Mouse (Mus musculus): ENCODE measurements around the gene Ctnnd2. TPM values are rescaled to one million over a fixed set of nuclear protein-coding genes. Genes with fewer than 3 reads are reported as not detected.

The Ctnnd2 gene
- polyA plus RNA-seq, 1 experiment, result 2.1 TPM

- Histone ChIP-seq H3K4me3 (replicated peaks; ENCODE audit: control insufficient read depth, low read depth, low read length) (no peak overlapping the region), H3K4me1 (ENCODE audit: control insufficient read depth, insufficient read depth, low read length) (no peaks in the 10 kb centered on the region), H3K27ac (ENCODE audit: control insufficient read depth, insufficient read depth, low read depth, low read length, poor library complexity) (no peak overlapping the region)
- WGBS, result 6% methylated on average over 29 of the region's 29 CpGs
- no peak for TF ChIP-seq CTCF (IDR thresholded peaks at IDR 0.05; ENCODE audit: control insufficient read depth, insufficient read depth, low read length)
- TF ChIP-seq POLR2A (IDR thresholded peaks at IDR 0.05; ENCODE audit: borderline replicate concordance, control insufficient read depth, low read depth, low read length), result no peak
Observed at GRCm38 (mm10) chr15:30173370-30173941, 1.1 kb downstream of the Ctnnd2 start.

- no peak for TF ChIP-seq CTCF (IDR thresholded peaks at IDR 0.05; ENCODE audit: control insufficient read depth, insufficient read depth, low read length)
- TF ChIP-seq POLR2A (IDR thresholded peaks at IDR 0.05; ENCODE audit: borderline replicate concordance, control insufficient read depth, low read depth, low read length), result no peak
- 54% methylated on average over 7 of the region's 7 CpGs for WGBS
- Histone ChIP-seq H3K4me3 (replicated peaks; ENCODE audit: control insufficient read depth, low read depth, low read length) (no peak overlapping the region), H3K27ac (ENCODE audit: control insufficient read depth, insufficient read depth, low read depth, low read length, poor library complexity) (no peak overlapping the region), H3K4me1 (ENCODE audit: control insufficient read depth, insufficient read depth, low read length) (no peaks in the 10 kb centered on the region)
Observed at GRCm38 (mm10) chr15:30174321-30174720, 1.9 kb downstream of the Ctnnd2 start.

GRCm38 (mm10) chr15:30184020-30184419 lies 11.6 kb downstream of the Ctnnd2 start:
- no peak for TF ChIP-seq POLR2A (IDR thresholded peaks at IDR 0.05; ENCODE audit: borderline replicate concordance, control insufficient read depth, low read depth, low read length)
- no peak for TF ChIP-seq CTCF (IDR thresholded peaks at IDR 0.05; ENCODE audit: control insufficient read depth, insufficient read depth, low read length)
- H3K27ac ChIP-seq (ENCODE audit: control insufficient read depth, insufficient read depth, low read depth, low read length, poor library complexity), result no peak overlapping the region
- WGBS, result 86% methylated on average over 7 of the region's 7 CpGs

DNA sequence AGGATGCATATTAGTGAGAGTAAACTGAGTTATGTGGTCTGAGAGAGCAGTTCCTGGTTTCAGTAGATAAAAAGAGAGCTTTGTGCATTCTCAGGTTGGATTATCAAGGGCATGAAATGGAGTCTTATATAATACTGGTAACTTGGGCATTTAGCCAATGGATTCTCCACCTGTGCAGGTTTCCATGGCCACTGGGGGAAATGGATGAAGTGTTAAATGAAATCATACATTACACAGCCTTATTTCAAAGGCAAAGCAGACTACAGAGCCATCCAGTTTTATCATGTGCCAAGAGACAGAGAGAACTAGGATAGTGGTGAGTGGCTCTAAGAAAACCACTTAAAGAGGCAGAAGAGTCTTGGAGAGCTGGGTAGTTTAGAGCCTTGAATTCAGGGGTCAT lies 18.5 kb downstream of the Ctnnd2 start:
- no peak overlapping the region for H3K27ac ChIP-seq (ENCODE audit: control insufficient read depth, insufficient read depth, low read depth, low read length, poor library complexity)
- H3K4me1 ChIP-seq (ENCODE audit: control insufficient read depth, insufficient read depth, low read length), result no peaks in the 10 kb centered on the region
- H3K4me3 ChIP-seq (replicated peaks; ENCODE audit: control insufficient read depth, low read depth, low read length), result no peak overlapping the region
- TF ChIP-seq POLR2A (IDR thresholded peaks at IDR 0.05; ENCODE audit: borderline replicate concordance, control insufficient read depth, low read depth, low read length), result no peak
- no peak for TF ChIP-seq CTCF (IDR thresholded peaks at IDR 0.05; ENCODE audit: control insufficient read depth, insufficient read depth, low read length)

More at GRCm38 (mm10) chr15:30184020-30184419, 11.6 kb downstream of the Ctnnd2 start:
- Histone ChIP-seq H3K4me1 (ENCODE audit: control insufficient read depth, insufficient read depth, low read length) (no peaks in the 10 kb centered on the region), H3K4me3 (replicated peaks; ENCODE audit: control insufficient read depth, low read depth, low read length) (no peak overlapping the region)

DNA sequence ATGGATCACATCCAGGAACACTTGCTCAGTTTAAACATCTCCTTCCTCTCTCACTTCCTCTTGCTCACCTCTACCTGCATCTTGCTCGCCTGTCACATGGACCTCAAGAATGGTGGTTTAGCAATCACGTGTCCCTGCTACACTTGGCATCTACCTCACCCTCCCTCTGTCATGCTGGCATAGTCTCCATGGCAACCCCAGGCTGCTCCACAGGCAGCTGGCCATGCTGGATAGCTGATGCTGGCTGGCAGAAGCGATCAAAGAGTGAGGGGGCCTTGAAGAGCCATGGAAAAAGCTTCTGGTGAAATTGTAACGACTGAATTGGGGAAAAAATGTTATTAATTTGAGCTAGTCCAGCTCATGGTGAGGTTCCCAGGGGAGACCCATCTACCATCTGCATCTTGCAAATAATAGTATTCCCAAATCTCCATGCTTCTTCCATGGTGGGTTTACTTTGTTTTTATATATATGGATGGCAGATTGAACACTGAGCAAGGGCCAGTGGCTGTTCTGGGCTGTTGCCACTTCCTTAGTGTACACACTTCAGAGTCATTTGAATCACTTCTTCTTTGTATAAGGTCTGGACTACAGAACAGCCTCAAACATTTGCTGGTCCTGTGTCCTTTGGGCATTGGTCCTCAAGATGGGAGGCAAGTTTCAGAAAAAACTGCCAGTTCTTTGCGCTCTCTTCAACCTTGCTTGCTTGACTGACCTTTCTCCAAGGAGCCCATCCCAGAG lies 19.7 kb downstream of the Ctnnd2 start:
- H3K27ac ChIP-seq (ENCODE audit: control insufficient read depth, insufficient read depth, low read depth, low read length, poor library complexity), result no peak overlapping the region
- no peaks in the 10 kb centered on the region for H3K4me1 ChIP-seq (ENCODE audit: control insufficient read depth, insufficient read depth, low read length)
- no peak overlapping the region for H3K4me3 ChIP-seq (replicated peaks; ENCODE audit: control insufficient read depth, low read depth, low read length)
- TF ChIP-seq CTCF (IDR thresholded peaks at IDR 0.05; ENCODE audit: control insufficient read depth, insufficient read depth, low read length) (no peak), POLR2A (IDR thresholded peaks at IDR 0.05; ENCODE audit: borderline replicate concordance, control insufficient read depth, low read depth, low read length) (no peak)
- 51% methylated on average over 5 of the region's 5 CpGs for WGBS

DNA sequence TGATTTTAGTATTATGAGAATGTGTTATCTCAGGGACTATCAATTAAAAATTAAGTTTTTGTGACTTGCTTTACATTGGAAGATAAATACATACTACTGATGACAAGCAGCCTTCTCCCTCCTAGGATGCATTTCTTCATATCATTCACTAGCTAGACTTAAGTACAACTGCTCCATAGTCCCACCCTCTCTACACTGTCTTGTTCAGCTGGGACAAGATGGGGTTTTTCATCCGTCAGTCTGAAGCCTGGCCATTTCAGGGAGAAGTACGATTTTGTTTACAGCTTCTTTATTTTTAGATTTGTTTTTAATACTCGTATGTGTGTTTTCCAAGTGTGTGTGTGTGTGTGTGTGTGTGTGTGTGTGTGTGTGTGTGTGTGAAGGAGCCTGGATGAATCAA lies 26.0 kb downstream of the Ctnnd2 start:
- TF ChIP-seq CTCF (IDR thresholded peaks at IDR 0.05; ENCODE audit: control insufficient read depth, insufficient read depth, low read length), result no peak
- no peak for TF ChIP-seq POLR2A (IDR thresholded peaks at IDR 0.05; ENCODE audit: borderline replicate concordance, control insufficient read depth, low read depth, low read length)
- no peaks in the 10 kb centered on the region for H3K4me1 ChIP-seq (ENCODE audit: control insufficient read depth, insufficient read depth, low read length)
- no peak overlapping the region for H3K27ac ChIP-seq (ENCODE audit: control insufficient read depth, insufficient read depth, low read depth, low read length, poor library complexity)
- WGBS, result 80% methylated on average over 3 of the region's 3 CpGs
- no peak overlapping the region for H3K4me3 ChIP-seq (replicated peaks; ENCODE audit: control insufficient read depth, low read depth, low read length)

DNA sequence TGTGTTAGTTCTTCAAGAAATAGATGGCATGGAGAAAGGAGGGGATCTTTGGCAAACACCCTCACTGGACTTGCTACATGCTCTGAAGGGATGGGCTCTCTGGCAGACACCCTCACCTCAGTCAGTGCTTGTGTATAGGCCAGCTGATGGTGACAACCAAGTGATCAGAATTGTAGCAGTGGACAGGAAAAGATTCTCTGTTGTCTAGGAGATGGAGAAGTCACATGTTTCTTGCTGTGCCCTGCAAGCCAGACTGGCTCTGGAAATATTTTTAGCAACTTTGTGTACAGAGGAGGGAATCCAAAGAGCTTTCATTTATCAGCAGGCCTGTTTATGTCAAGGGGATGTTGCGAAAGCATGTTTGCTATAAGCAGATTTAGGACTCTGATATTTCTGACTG lies 27.4 kb downstream of the Ctnnd2 start:
- Histone ChIP-seq H3K4me1 (ENCODE audit: control insufficient read depth, insufficient read depth, low read length) (no peaks in the 10 kb centered on the region), H3K27ac (ENCODE audit: control insufficient read depth, insufficient read depth, low read depth, low read length, poor library complexity) (no peak overlapping the region), H3K4me3 (replicated peaks; ENCODE audit: control insufficient read depth, low read depth, low read length) (no peak overlapping the region)
- WGBS, result 92% methylated on average over 1 of the region's 1 CpGs
- no peak for TF ChIP-seq POLR2A (IDR thresholded peaks at IDR 0.05; ENCODE audit: borderline replicate concordance, control insufficient read depth, low read depth, low read length)

GRCm38 (mm10) chr15:30201211-30201610 lies 28.8 kb downstream of the Ctnnd2 start:
- no peaks in the 10 kb centered on the region for H3K4me1 ChIP-seq (ENCODE audit: control insufficient read depth, insufficient read depth, low read length)
- TF ChIP-seq CTCF (IDR thresholded peaks at IDR 0.05; ENCODE audit: control insufficient read depth, insufficient read depth, low read length) (no peak), POLR2A (IDR thresholded peaks at IDR 0.05; ENCODE audit: borderline replicate concordance, control insufficient read depth, low read depth, low read length) (no peak)
- H3K4me3 ChIP-seq (replicated peaks; ENCODE audit: control insufficient read depth, low read depth, low read length), result no peak overlapping the region
- no peak overlapping the region for H3K27ac ChIP-seq (ENCODE audit: control insufficient read depth, insufficient read depth, low read depth, low read length, poor library complexity)
- 86% methylated on average over 2 of the region's 2 CpGs for WGBS
